Mouse (Mus musculus) hindbrain, postnatal 0 days (tissue): ENCODE measurements around the gene Bicd2. TPM values are rescaled to one million over a fixed set of nuclear protein-coding genes. Genes with fewer than 3 reads are reported as not detected.
A peak's percentile ranks its signal among the peaks of the same experiment; 100 is the strongest.

Experiments
- ATAC-seq: fragments of 200-750 bp; cut with Nextera tagmentation; 2 replicates; pipeline ENCODE4 v1.8.0; 2017; ENCODE audit warnings: mild to moderate bottlenecking, moderate TSS enrichment, moderate library complexity
- DNase-seq: peaks from one replicate; pipeline ENCODE4 v3.0.0-alpha.2; 2015; ENCODE audit warnings: low spot score
- H3K27ac ChIP-seq: fragments of 300-500 bp; sonication (generic); 2 replicates; pipeline ENCODE4 v1.5.1; 2014; ENCODE audit warnings: mild to moderate bottlenecking
- H3K27me3 ChIP-seq: fragments of 300-500 bp; sonication (generic); 2 replicates; pipeline ENCODE4 v1.6.1; 2014; ENCODE audit warnings: low read length, mixed read lengths; ENCODE audit not compliant: insufficient read depth
- H3K36me3 ChIP-seq: fragments of 300-500 bp; sonication (generic); 2 replicates; pipeline ENCODE4 v1.6.1; 2014; ENCODE audit warnings: low read length, mixed read lengths; ENCODE audit not compliant: insufficient read depth
- H3K4me1 ChIP-seq: fragments of 300-500 bp; sonication (generic); 2 replicates; pipeline ENCODE4 v1.6.1; 2014; ENCODE audit warnings: antibody characterized with exemption, low read length, mixed read lengths; ENCODE audit not compliant: insufficient read depth
- H3K4me2 ChIP-seq: fragments of 300-500 bp; sonication (generic); 2 replicates; pipeline ENCODE4 v1.6.1; 2014; ENCODE audit warnings: low read depth, mild to moderate bottlenecking, low read length, moderate library complexity, mixed read lengths
- H3K4me3 ChIP-seq: fragments of 300-500 bp; sonication (generic); 2 replicates; pipeline ENCODE4 v1.5.1; 2014; ENCODE audit warnings: low read length
- H3K9ac ChIP-seq: fragments of 300-500 bp; sonication (generic); replicated peaks from 2 replicates; pipeline ENCODE4 v1.6.1; 2014; ENCODE audit warnings: mild to moderate bottlenecking, low read length, moderate library complexity, mixed read lengths
- H3K9me3 ChIP-seq: fragments of 300-500 bp; sonication (generic); 2 replicates; pipeline ENCODE4 v1.6.1; 2016; ENCODE audit warnings: low read length, mixed read lengths
- CTCF ChIP-seq: IDR thresholded peaks from 2 replicates; pipeline ENCODE4 v1.5.1; 2016; ENCODE audit warnings: antibody characterized with exemption, control low read depth, low read depth
- WGBS: fragments of 180-500 bp; shearing (Covaris S2); extraction: QIAGEN DNeasy Blood & Tissue Kit; methylation state at CpG from one replicate; pipeline ENCODE4 v1.1.7; 2014; 5-methylcytosine and 5-hydroxymethylcytosine counted together
- polyA plus RNA-seq: library from polyadenylated mRNA; unstranded; fragments of >200 nt; fragmentation: Nextera tagmentation; extraction: Ambion mirVana; gene quantifications from 2 replicates; pipeline ENCODE4 v1.2.1, GENCODE M21; 2015
- total RNA-seq: library from RNA; depleted of rRNA; stranded (reverse); fragments of >200 nt; gene quantifications from 2 replicates; pipeline ENCODE4 v1.2.3, GENCODE M21; 2014

Bicd2 gene
- total and polyA plus RNA-seq, 2 experiments from 2014 or later: 25.1 to 51.2 TPM

GRCm38 (mm10) chr13:49338893-49339546 lies 2.4 kb upstream of the Bicd2 start:
- Histone ChIP-seq H3K4me3 (no peak overlapping the region), H3K36me3 (no peaks in the 10 kb centered on the region), H3K9ac (no peak overlapping the region), H3K9me3 (no peaks in the 10 kb centered on the region), H3K27me3 (no peaks in the 10 kb centered on the region), H3K4me2 (no peak overlapping the region), H3K4me1 (peaks cover 18% of the 10 kb centered on the region), H3K27ac (no peak overlapping the region)
- peak; percentile 63 for TF ChIP-seq CTCF
- ATAC-seq (no peak), DNase-seq (peak; percentile 40)
- whole genome bisulfite sequencing: 78% methylated on average over 7 of the region's 7 CpGs

GRCm38 (mm10) chr13:49341831-49342722 lies 692 bp downstream of the Bicd2 start:
- H3K4me3 ChIP-seq: peak overlapping the region; percentile 73
- peak overlapping the region; percentile 91 for H3K4me2 ChIP-seq
- no peaks in the 10 kb centered on the region for H3K27me3 ChIP-seq
- H3K27ac ChIP-seq: peak overlapping the region; percentile 84
- ATAC-seq: no peak
- 2% methylated on average over 25 of the region's 25 CpGs for WGBS
- peaks cover 26% of the 10 kb centered on the region for H3K4me1 ChIP-seq
- no peak for TF ChIP-seq CTCF
- no peaks in the 10 kb centered on the region for H3K36me3 ChIP-seq
- no peaks in the 10 kb centered on the region for H3K9me3 ChIP-seq
- H3K9ac ChIP-seq: peak overlapping the region; percentile 63
- no peak for DNase-seq

DNA sequence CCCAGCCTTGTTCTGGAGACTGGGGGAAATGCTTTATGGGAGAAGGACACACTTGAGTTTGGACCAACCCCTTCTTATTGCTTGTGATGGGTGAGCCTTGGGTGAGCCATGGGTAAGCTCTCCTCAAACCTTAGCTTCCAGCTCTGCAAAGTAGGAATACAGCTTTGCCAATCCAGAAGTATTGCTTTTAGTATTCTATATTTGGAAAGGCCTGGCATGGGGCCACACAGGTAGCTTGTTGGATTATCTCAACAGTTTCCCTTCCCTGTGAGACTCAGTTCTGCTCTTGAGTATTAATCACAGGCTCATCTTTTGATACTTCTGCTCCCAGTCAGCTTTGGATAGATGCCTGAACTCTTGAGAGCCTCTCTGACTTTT lies 1.3 kb downstream of the Bicd2 start:
- Histone ChIP-seq H3K4me3 (peak overlapping the region; percentile 73), H3K4me1 (peaks cover 26% of the 10 kb centered on the region), H3K4me2 (peak overlapping the region; percentile 91), H3K27me3 (no peaks in the 10 kb centered on the region), H3K9me3 (no peaks in the 10 kb centered on the region), H3K9ac (peak overlapping the region; percentile 63), H3K36me3 (no peaks in the 10 kb centered on the region), H3K27ac (no peak overlapping the region)
- TF ChIP-seq CTCF: no peak
- DNase-seq: no peak
- no peak for ATAC-seq

- Histone ChIP-seq H3K27me3 (no peaks in the 10 kb centered on the region), H3K9ac (0 out of 2 replicates have a peak overlapping the region, but pooled peaks have one; percentile 9), H3K27ac (no peak overlapping the region), H3K9me3 (no peaks in the 10 kb centered on the region), H3K4me2 (0 out of 2 replicates have a peak overlapping the region, but pooled peaks have one; percentile 91), H3K36me3 (no peaks in the 10 kb centered on the region), H3K4me1 (peaks cover 26% of the 10 kb centered on the region), H3K4me3 (no peak overlapping the region)
- no peak for ATAC-seq
- no peak for DNase-seq
- no peak for TF ChIP-seq CTCF
- 83% methylated on average over 8 of the region's 8 CpGs for WGBS
Measured at GRCm38 (mm10) chr13:49344567-49344966, 3.2 kb downstream of the Bicd2 start.

DNA sequence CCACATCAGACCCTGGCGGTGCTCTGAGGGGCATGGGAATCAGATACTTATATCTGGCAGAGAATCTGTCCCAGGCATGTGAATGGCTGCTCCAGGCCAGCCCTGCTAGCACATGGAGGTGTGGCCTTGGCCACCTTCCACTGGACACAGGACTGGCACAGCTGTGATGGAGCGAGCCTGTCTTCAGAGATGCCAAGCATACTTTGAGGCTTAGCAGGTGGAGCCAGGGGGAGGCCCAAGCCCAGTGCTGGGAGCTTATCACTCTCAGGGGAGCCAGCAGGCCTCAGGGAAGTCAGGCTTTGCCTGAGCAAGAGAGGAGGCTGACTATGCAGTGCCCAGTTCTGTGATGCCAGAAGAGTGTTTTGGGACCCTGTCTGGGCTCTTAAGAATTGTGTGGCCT lies 4.1 kb downstream of the Bicd2 start:
- DNase-seq (no peak), ATAC-seq (no peak)
- Histone ChIP-seq H3K27ac (no peak overlapping the region), H3K36me3 (no peaks in the 10 kb centered on the region), H3K4me2 (no peak overlapping the region), H3K4me1 (peaks cover 24% of the 10 kb centered on the region), H3K27me3 (no peaks in the 10 kb centered on the region), H3K9ac (0 out of 2 replicates have a peak overlapping the region, but pooled peaks have one; percentile 17), H3K4me3 (no peak overlapping the region), H3K9me3 (no peaks in the 10 kb centered on the region)
- no peak for TF ChIP-seq CTCF
- WGBS: 46% methylated on average over 2 of the region's 2 CpGs

DNA sequence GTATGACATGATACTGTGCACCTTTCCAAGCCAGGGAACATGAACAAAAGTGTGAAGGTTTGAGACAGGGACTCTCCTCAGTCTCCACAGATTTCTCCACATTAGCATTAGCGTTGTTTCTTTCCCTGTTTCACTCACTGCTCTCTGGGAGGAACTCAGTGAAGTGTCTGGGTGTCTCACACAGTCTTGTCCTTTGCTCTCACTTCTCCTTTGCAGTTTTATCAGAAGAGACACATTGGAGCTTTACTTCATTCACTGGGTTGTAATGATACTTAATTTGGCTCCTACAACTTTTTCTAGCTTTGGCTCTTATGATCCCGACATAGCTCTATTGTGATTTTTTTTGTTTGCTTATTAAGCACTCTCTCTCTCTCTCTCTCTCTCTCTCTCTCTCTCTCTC lies 7.1 kb downstream of the Bicd2 start:
- 74% methylated on average over 2 of the region's 2 CpGs for WGBS
- no peak for DNase-seq
- Histone ChIP-seq H3K27me3 (no peaks in the 10 kb centered on the region), H3K4me3 (no peak overlapping the region), H3K9me3 (no peaks in the 10 kb centered on the region), H3K36me3 (no peaks in the 10 kb centered on the region), H3K4me2 (no peak overlapping the region), H3K4me1 (peaks cover 21% of the 10 kb centered on the region), H3K9ac (no peak overlapping the region), H3K27ac (no peak overlapping the region)
- ATAC-seq: no peak
- TF ChIP-seq CTCF: no peak

DNA sequence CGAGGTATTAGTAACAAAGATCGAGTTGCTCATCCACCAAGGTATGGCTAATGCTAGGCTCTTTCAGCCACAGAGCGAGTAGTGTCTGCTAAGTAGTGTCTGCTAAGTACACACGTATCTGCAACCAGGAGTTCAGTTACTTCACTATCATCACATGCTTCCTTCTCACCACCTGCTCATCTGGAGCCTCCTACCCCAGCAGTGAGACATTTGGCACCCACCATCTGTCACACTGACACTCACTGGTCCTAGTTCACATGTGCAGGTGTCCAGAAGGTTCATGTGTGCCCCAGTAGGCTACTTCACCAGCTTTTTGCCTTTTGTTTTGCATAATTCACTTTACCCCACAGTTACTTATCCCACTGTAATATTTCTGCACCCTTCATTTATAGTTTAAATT lies 8.0 kb downstream of the Bicd2 start:
- no peak for TF ChIP-seq CTCF
- 88% methylated on average over 4 of the region's 4 CpGs for WGBS
- Histone ChIP-seq H3K4me1 (peaks cover 18% of the 10 kb centered on the region; the same call in 1 of the 2 replicates), H3K36me3 (no peaks in the 10 kb centered on the region), H3K4me3 (no peak overlapping the region), H3K9ac (no peak overlapping the region), H3K9me3 (no peaks in the 10 kb centered on the region), H3K27me3 (no peaks in the 10 kb centered on the region), H3K27ac (no peak overlapping the region), H3K4me2 (no peak overlapping the region)
- no peak for DNase-seq
- ATAC-seq: no peak
